Mouse (Mus musculus) olfactory bulb, adult 2 months (tissue): ENCODE measurements around the gene Lsamp.

Experiments used
- CTCF ChIP-seq: fragments of 200-500 bp; IDR thresholded peaks from 2 replicates; pipeline ENCODE4 v1.5.1; 2012; ENCODE audit warnings: low read depth, mild to moderate bottlenecking, low read length, moderate library complexity; ENCODE audit not compliant: insufficient read depth
- POLR2A ChIP-seq: fragments of 200-500 bp; IDR thresholded peaks from 2 replicates; pipeline ENCODE4 v1.6.1; 2012; ENCODE audit warnings: mild to moderate bottlenecking, low read depth, low read length, moderate library complexity; ENCODE audit not compliant: insufficient read depth

GRCm38 (mm10) chr16:41408850-41409249 is 1424.7 kb downstream of the Lsamp start:
- TF ChIP-seq CTCF, result no peak
- TF ChIP-seq POLR2A, result no peak
